Mouse (Mus musculus) kidney, postnatal 0 days (tissue): ENCODE results near the gene Zfp37. TPM values are rescaled to one million over a fixed set of nuclear protein-coding genes. Genes with fewer than 3 reads are reported as not detected.
"Not testable (repeated sequence)": the region's sequence is repeated elsewhere in the genome, so short reads cannot be mapped to it uniquely, and the experiment has no call there.

Experiments used
- ATAC-seq: fragments of 200-750 bp; cut with Nextera tagmentation; replicated peaks from 2 replicates; pipeline ENCODE4 v1.8.0; 2017; ENCODE audit warnings: low read depth, moderate number of reproducible peaks, moderate TSS enrichment, moderate library complexity; ENCODE audit not compliant: low FRiP score
- DNase-seq: peaks from one replicate; pipeline ENCODE4 v3.0.0-alpha.2; 2016; ENCODE audit warnings: low spot score
- H3K27ac ChIP-seq: fragments of 300-500 bp; sonication (generic); 2 replicates; pipeline ENCODE4 v1.5.1; 2014; ENCODE audit warnings: mild to moderate bottlenecking
- H3K27me3 ChIP-seq: fragments of 300-500 bp; sonication (generic); 2 replicates; pipeline ENCODE4 v1.6.1; 2014; ENCODE audit warnings: low read length, mixed read lengths; ENCODE audit not compliant: insufficient read depth
- H3K36me3 ChIP-seq: fragments of 300-500 bp; sonication (generic); 2 replicates; pipeline ENCODE4 v1.6.1; 2014; ENCODE audit warnings: low read length, mixed read lengths; ENCODE audit not compliant: insufficient read depth
- H3K4me1 ChIP-seq: fragments of 300-500 bp; sonication (generic); replicated peaks from 2 replicates; pipeline ENCODE4 v1.6.1; 2014; ENCODE audit warnings: antibody characterized with exemption, low read length, mixed read lengths; ENCODE audit not compliant: insufficient read depth
- H3K4me2 ChIP-seq: fragments of 300-500 bp; sonication (generic); 2 replicates; pipeline ENCODE4 v1.6.1; 2014; ENCODE audit warnings: mild to moderate bottlenecking, low read length, moderate library complexity, mixed read lengths
- H3K4me3 ChIP-seq: fragments of 300-500 bp; sonication (generic); replicated peaks from 2 replicates; pipeline ENCODE4 v1.5.1; 2014; ENCODE audit warnings: low read depth, low read length
- H3K9ac ChIP-seq: fragments of 300-500 bp; sonication (generic); 2 replicates; pipeline ENCODE4 v1.6.1; 2014; ENCODE audit warnings: low read depth, low read length
- H3K9me3 ChIP-seq: fragments of 300-500 bp; sonication (generic); replicated peaks from 2 replicates; pipeline ENCODE4 v1.6.1; 2016; ENCODE audit warnings: low read length, inconsistent platforms, mixed read lengths
- CTCF ChIP-seq: IDR thresholded peaks from 2 replicates; pipeline ENCODE4 v1.5.1; 2016; ENCODE audit warnings: antibody characterized with exemption, low read depth, mild to moderate bottlenecking, moderate library complexity
- WGBS: fragments of 180-500 bp; shearing (Covaris S2); extraction: QIAGEN DNeasy Blood & Tissue Kit; methylation state at CpG from one replicate; pipeline ENCODE4 v1.1.7; 2014; 5-methylcytosine and 5-hydroxymethylcytosine counted together
- polyA plus RNA-seq: library from polyadenylated mRNA; unstranded; fragments of >200 nt; fragmentation: Nextera tagmentation; extraction: Ambion mirVana; gene quantifications from 2 replicates; pipeline ENCODE4 v1.2.1, GENCODE M21; 2015

Gene Zfp37
- polyA plus RNA-seq, 1 experiment from 2014 or later = 7.0 TPM

DNA sequence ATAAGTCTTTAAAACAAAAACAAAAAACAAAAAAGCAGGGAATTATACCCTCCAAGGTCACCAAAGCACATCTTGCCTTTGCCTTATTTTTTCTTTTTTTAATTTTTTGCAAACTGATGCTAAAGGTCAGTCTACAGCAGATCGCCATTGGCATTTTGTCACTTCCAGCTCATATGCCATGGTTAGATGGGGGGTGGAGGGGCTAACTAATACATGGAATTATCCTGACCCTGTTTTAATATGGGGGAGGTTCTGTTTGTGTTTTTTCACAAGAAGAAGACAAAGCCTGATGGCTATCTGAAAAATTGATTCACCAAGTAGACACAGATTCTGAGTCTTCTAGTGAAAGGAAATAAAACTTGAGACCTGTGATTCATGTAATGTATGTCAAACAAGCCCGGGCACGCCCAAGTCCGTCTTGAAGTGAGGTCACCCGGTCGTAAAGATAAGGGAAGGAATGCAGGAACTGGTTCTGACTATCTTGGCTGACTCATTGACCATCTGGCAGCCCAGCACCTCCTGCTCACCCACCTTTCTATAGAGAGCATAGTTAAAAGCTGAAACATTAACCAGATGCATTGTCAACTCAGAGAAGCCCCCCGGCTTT is 30.8 kb downstream of the Zfp37 start:
- Histone ChIP-seq H3K9me3 (no peaks in the 10 kb centered on the region), H3K36me3 (peaks cover 54% of the 10 kb centered on the region), H3K27ac (no peak overlapping the region), H3K9ac (no peak overlapping the region), H3K4me3 (no peak overlapping the region), H3K27me3 (no peaks in the 10 kb centered on the region), H3K4me1 (no peaks in the 10 kb centered on the region), H3K4me2 (no peak overlapping the region)
- ATAC-seq (no peak), DNase-seq (no peak)
- 73% methylated on average over 7 of the region's 7 CpGs for WGBS
- no peak for TF ChIP-seq CTCF

DNA sequence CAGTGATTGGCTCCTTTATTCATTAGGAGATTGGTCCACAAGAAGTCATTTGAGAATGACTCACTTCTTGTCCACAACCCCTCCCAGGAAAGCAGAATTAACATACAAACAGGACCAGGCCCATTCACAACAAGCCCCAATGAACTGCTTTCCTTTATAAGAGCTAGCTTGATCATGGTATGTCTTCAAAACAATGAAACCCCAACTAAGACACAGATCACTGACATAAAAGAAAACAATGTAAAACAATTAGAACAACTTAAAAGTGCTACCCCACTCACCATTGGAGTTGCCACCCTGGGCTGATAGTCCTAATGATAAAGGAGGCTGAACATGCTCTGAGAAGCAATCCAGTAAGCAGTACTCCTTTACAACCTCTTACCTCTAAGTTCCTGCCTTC is 42.1 kb downstream of the Zfp37 start:
- H3K9me3 ChIP-seq = peaks cover 19% of the 10 kb centered on the region
- H3K27me3 ChIP-seq = no peaks in the 10 kb centered on the region
- no peak for DNase-seq
- H3K36me3 ChIP-seq = peaks cover 35% of the 10 kb centered on the region
- H3K4me3 ChIP-seq = no peak overlapping the region
- no peak overlapping the region for H3K4me2 ChIP-seq
- ATAC-seq = no peak
- no peak for TF ChIP-seq CTCF
- H3K4me1 ChIP-seq = no peaks in the 10 kb centered on the region
- H3K9ac ChIP-seq = no peak overlapping the region
- H3K27ac ChIP-seq = no peak overlapping the region

DNA sequence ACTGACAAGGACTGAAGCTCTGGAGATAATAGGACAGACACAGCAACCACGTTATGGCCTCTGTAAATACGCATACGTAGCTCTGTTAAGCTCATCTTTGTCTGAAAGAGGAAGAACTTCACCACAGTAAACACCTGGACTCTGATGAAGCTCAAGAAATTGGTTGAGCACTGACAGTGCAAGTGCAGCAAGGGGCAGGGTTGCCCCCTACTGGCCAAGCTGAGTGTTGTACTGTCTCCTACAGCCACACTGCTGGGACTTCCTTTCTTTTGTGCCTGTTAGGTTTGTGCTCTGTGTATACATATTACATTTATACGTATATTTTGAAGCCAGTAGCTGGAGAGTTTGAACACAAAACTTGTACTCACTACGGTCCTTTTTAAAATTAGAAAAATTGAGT is 53.6 kb downstream of the Zfp37 start:
- TF ChIP-seq CTCF = peak; percentile 65
- no peaks in the 10 kb centered on the region for H3K27me3 ChIP-seq
- no peak overlapping the region for H3K4me3 ChIP-seq
- ATAC-seq (no peak), DNase-seq (peak; percentile 18)
- H3K9me3 ChIP-seq = no peaks in the 10 kb centered on the region
- 41% methylated on average over 5 of the region's 5 CpGs for WGBS
- H3K9ac ChIP-seq = no peak overlapping the region
- no peaks in the 10 kb centered on the region for H3K36me3 ChIP-seq
- H3K27ac ChIP-seq = no peak overlapping the region
- no peak overlapping the region for H3K4me2 ChIP-seq
- no peaks in the 10 kb centered on the region for H3K4me1 ChIP-seq

DNA sequence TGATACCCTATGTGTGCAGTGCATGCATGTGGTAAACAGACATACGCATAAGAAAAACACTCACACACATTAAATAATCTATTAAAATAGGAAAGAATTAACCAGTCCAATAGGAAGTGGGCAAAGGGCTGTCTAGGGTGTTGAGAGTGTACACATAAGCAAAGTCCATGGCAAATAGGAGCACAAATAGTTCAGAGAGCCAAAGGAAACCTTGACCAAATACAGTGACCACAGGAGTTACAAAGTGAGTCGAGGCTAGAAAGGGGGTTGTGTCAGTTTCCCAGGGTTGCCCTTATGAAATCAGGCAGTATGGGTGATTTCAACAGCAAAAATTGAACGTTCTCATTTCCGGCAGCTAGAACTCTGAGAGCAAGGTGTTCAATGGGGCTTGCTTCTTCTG is 56.4 kb downstream of the Zfp37 start:
- no peak overlapping the region for H3K9ac ChIP-seq
- no peaks in the 10 kb centered on the region for H3K36me3 ChIP-seq
- no peaks in the 10 kb centered on the region for H3K27me3 ChIP-seq
- ATAC-seq (no peak), DNase-seq (no peak)
- TF ChIP-seq CTCF = no peak
- H3K4me3 ChIP-seq = no peak overlapping the region
- 85% methylated on average over 4 of the region's 4 CpGs for WGBS
- no peak overlapping the region for H3K27ac ChIP-seq
- no peak overlapping the region for H3K4me2 ChIP-seq
- no peaks in the 10 kb centered on the region for H3K4me1 ChIP-seq
- no peaks in the 10 kb centered on the region for H3K9me3 ChIP-seq

DNA sequence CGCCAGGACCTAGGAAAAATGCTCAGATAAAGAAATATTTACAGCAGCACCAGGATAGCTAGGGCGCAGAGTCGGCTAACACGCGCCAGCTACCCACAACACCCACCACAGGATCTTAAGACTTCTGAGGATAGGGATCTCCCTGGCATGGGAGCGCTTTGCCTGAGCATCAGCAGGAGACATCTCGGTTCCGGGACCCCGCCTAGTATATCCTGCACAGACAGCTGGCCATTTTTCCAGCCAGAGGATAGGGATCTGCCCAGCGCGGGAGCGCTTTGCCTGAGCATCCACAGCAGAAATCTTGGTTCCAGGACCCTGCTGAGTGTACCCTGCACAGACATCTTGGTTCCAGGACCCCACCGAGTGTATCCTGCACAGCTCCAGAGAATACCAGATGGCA is 63.2 kb downstream of the Zfp37 start:
- not testable (repeated sequence) for H3K4me2 ChIP-seq, H3K36me3 ChIP-seq, H3K27me3 ChIP-seq, H3K27ac ChIP-seq, H3K4me1 ChIP-seq, DNase-seq, H3K9ac ChIP-seq, H3K4me3 ChIP-seq, ATAC-seq, H3K9me3 ChIP-seq
- 90% methylated on average over 13 of the region's 13 CpGs for WGBS

DNA sequence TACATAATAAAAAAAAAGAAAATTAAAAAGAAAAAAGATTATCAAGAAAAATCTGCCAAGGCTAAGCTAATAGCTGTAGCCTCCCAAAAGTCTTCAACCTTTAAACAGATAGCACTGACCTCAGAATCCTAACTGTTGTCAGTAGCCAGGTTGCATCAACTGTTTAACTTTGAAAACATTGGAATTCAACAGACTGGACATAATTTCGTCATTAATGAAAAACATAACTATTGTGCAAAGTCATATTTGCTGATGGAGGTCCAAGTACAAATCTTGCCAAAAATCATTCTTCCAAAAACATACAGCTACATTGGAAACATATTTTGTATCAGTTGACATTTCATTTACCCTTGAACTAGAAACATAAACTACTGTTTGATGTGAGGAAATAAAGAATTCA is 72.4 kb downstream of the Zfp37 start:
- ATAC-seq = no peak
- Histone ChIP-seq H3K9ac (no peak overlapping the region), H3K4me2 (no peak overlapping the region), H3K36me3 (no peaks in the 10 kb centered on the region), H3K27ac (no peak overlapping the region), H3K4me1 (no peaks in the 10 kb centered on the region), H3K27me3 (no peaks in the 10 kb centered on the region), H3K4me3 (no peak overlapping the region), H3K9me3 (no peaks in the 10 kb centered on the region)
- DNase-seq = no peak
- 58% methylated on average over 1 of the region's 1 CpGs for WGBS
- no peak for TF ChIP-seq CTCF

DNA sequence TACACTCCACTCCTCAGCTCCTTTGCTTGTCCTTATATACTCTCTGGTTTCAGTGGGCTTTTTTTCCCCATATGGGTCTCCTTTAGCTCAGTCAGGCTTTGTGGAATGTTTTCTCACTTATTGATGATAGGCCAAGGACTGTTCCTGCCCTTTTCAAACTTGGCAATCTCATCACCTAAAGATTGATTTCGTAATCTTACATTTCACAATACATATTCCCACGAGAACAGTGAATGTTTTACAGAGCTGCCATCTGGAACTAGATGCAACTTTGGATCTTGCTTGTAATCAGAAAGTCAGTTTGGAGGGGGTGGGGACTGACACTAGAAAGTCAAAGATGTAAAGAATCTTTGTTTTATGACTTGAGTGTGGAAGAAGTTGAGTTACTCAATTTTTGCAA is 80.0 kb downstream of the Zfp37 start, which contains the start of gene Mup21:
Mup21 (minus strand) TSS at position 53 of the 400 bp plus-strand sequence.
- no peak for DNase-seq
- no peak for ATAC-seq
- no peak within 1 kb of the TSS for H3K27ac ChIP-seq
- H3K27me3 ChIP-seq = no peaks in the 10 kb centered on the region
- H3K9ac ChIP-seq = no peak within 1 kb of the TSS
- H3K9me3 ChIP-seq = no peaks in the 10 kb centered on the region
- H3K4me2 ChIP-seq = no peak within 1 kb of the TSS
- no peaks in the 10 kb centered on the region for H3K36me3 ChIP-seq
- H3K4me3 ChIP-seq = no peak within 1 kb of the TSS
- WGBS = 78% methylated on average over 2 of the region's 2 CpGs
- no peaks in the 10 kb centered on the region for H3K4me1 ChIP-seq
- no peak for TF ChIP-seq CTCF

Other genes starting within 250 kb of the Zfp37 start
- not detected in 2 replicates for gene Mup20, start 176.9 kb downstream of the Zfp37 start, polyA plus RNA-seq
- not detected in 2 replicates for gene Mup3, start 143.7 kb downstream of the Zfp37 start, polyA plus RNA-seq
- gene Mup21, start 80.2 kb downstream of the Zfp37 start, polyA plus RNA-seq = not detected in 2 replicates
- gene Slc31a2, start 31.5 kb upstream of the Zfp37 start, polyA plus RNA-seq = 18.1 and 19.3 TPM in 2 replicates
- gene Fkbp15, start 129.5 kb upstream of the Zfp37 start, polyA plus RNA-seq = 19.2 and 21.7 TPM in 2 replicates
- gene Slc31a1, start 129.7 kb upstream of the Zfp37 start, polyA plus RNA-seq = 48.3 and 55.9 TPM in 2 replicates
- gene Cdc26, start 177.6 kb upstream of the Zfp37 start, polyA plus RNA-seq = 137 and 138 TPM in 2 replicates
- gene Prpf4, start 177.8 kb upstream of the Zfp37 start, polyA plus RNA-seq = 14.8 and 16.1 TPM in 2 replicates
- 2.4 and 2.6 TPM in 2 replicates for gene Rnf183, start 204.2 kb upstream of the Zfp37 start, polyA plus RNA-seq
- gene Wdr31, start 239.8 kb upstream of the Zfp37 start, polyA plus RNA-seq = 10.1 and 10.6 TPM in 2 replicates
- gene Bspry, start 249.0 kb upstream of the Zfp37 start, polyA plus RNA-seq = 38.2 and 38.9 TPM in 2 replicates